Mouse (Mus musculus) urinary bladder, postnatal 25 days (tissue): Measurements from ENCODE around the gene Ugdh.

Source experiments
- DNase-seq: peaks from one replicate; pipeline ENCODE4 v3.0.0; 2022; ENCODE audit warnings: low spot score

The Ugdh gene

DNA sequence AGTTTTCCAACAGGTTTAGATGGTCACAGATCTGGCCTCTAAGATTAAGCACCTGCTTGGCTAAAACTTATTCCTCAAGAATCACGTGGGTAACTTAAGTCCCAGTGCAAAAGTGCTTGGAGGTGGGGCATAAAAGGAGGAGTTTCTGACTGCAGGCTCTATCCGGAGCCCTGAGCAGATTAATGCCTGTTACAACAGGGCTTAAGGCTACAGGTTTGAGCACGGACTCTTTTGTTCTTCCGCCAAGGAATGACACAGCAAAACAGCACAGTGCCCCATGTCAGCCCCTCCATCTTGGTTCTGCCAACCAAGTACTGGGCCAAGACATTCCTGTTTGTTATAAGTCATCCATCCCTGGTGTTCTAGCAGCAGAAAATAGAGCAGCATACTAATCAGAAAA is 7.4 kb downstream of the Ugdh start:
- no peak for DNase-seq

GRCm38 (mm10) chr5:65425251-65425650 is 10.5 kb downstream of the Ugdh start:
- DNase-seq: no peak

DNA sequence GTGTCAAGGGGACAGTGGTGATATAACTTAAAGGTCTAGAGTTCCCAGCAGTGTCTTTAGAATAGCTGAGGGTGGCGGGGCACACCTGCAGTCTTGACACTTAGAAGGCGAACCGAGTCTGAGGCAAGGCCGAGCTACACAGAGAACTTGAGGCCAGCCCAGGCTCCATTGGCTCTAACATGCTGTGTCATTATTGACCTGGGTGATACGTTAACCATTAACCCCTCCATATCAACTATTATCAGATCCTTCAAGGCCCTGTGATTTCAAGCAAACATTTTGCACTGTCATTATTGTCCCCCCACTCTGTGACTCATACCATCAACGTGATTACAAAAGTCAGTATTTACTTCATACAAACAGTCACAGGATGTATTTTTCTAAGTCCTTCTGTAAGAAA is 11.5 kb downstream of the Ugdh start:
- no peak for DNase-seq

- DNase-seq: no peak
Measured at GRCm38 (mm10) chr5:65422803-65423202, 12.9 kb downstream of the Ugdh start.

DNA sequence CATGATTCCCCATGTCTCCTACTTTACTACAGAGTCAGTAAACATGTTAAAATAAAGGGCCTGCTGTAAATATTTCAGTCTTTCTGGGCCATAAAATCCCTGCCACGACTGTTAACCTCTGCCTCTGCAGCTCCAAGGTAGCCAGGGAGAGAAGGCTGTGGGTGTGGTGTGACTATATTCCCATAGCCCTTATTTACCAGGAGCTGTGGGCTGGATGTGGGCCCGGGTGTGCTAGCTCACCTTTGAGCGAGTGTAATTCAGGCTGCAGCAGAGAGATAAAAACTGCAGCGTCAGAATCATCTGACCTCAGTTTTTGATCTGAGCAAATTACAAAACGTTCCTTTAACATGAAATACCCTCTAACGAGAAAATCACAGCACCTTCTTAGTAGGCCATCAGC is 14.9 kb downstream of the Ugdh start:
- no peak for DNase-seq

- no peak for DNase-seq
Measured at GRCm38 (mm10) chr5:65419136-65419535, 16.6 kb downstream of the Ugdh start.

GRCm38 (mm10) chr5:65415653-65416458 is 19.9 kb downstream of the Ugdh start:
- DNase-seq: peak; percentile 41

- DNase-seq: no peak
Measured at GRCm38 (mm10) chr5:65407989-65408388, 27.8 kb downstream of the Ugdh start.

DNA sequence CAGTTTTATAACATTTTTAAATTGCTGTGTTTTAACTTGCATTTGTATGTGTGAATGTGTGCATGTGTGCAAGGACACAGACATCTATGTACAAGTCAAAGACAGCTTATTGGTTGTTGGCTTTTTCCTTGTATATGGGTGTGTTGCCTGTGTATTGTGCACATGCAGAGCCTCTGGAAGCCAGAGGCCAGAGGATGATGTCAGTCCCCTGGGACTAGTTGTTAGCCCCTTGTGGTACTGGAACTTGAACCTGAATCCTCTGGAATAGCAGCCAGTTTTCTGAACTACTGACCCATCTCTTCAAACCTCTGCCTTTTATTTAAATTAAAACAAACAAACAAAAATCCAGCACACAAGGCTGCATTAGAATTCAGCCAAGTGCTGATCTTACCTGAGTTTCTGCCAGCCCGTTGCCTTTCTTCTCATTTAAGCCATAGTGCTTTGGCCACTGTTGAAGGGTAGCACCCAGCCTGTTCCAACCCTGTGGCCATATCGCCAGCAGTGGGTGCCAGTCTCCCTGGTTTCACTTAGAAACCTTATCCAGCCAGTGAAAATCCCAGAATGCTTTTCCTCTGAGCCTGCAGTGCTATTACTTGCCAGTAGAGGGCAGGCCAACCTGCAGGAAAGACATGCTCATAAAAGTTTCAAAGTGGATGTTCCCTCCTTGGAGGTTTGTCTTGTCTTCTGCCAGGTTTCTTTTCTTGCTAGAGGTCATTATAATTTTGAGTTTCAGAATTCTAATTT is 34.3 kb downstream of the Ugdh start:
- peak; percentile 77 for DNase-seq

- DNase-seq: no peak
Measured at GRCm38 (mm10) chr5:65394425-65394824, 41.3 kb downstream of the Ugdh start.

DNA sequence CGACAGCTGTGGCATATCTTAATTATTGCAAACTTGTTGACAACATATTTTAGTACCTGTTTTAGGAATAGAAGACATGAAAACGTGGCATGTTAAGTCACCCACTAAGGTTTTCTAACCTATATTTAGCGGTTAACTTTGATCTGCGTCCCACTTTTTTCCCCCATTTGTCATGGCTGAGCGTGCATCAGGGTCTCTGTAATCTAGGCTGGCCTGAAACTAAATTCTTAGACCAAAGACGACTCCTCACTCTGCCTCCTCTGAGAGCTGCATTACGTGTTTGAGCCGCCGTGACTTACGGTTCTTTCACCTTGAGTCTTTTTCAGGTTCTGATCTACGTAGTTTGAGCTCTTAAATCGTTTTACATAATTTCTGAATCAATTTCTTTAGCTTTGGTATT is 44.0 kb downstream of the Ugdh start:
- DNase-seq: no peak

DNA sequence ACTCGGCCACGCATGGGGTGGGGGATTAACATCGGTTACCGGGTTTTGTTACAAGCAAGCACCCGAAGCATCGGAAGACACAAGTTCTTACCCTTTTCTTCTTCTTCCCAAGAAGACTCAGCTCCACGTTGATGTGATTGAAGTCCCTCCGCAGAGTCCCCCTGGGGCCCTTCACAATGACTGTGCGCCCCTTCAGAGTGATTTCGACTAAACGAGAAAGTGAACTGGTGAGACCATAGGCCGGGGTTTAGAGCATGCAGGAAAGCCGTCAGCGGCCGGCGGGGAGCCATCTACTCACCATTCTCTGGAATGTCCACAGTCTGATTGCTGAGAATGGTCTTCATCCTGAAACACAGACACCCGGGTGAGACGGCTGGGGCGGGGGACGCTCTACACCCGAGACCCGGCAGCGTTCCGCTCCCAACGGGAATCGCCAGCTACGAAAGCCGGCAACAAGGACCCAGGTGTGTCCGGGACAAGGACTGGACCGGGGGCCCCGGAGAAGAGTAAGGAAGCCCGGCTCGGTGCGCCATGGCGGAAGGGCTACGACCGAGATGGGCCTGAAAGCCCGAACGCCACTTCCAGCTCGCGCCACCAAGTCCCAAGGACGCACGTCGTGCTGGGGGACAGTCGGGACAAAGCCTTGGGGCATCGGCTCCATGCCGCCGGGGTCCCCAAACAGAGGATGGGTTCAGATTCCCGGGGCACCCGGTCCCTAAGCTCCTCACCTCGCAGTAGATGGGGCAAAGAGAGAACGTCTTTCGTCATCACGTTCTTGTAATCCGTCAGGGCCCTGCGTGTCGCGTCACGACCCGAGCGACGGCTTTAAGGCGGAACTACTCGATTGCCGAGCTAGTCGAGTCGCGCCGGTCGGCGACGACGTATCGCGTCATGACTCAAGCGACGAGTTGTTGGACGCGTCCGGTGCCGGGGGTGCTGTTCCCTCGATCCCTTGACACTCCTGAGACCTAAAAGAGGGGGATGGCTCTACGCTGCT is 44.8 kb downstream of the Ugdh start, which contains the start of the genes Rpl9 and Lias:
Gene Rpl9, minus strand, starts transcription at position 797 of the 997 bp plus-strand sequence.
Gene Lias, plus strand, starts transcription at position 850 of the 997 bp plus-strand sequence.
- peak; percentile 99 for DNase-seq

DNA sequence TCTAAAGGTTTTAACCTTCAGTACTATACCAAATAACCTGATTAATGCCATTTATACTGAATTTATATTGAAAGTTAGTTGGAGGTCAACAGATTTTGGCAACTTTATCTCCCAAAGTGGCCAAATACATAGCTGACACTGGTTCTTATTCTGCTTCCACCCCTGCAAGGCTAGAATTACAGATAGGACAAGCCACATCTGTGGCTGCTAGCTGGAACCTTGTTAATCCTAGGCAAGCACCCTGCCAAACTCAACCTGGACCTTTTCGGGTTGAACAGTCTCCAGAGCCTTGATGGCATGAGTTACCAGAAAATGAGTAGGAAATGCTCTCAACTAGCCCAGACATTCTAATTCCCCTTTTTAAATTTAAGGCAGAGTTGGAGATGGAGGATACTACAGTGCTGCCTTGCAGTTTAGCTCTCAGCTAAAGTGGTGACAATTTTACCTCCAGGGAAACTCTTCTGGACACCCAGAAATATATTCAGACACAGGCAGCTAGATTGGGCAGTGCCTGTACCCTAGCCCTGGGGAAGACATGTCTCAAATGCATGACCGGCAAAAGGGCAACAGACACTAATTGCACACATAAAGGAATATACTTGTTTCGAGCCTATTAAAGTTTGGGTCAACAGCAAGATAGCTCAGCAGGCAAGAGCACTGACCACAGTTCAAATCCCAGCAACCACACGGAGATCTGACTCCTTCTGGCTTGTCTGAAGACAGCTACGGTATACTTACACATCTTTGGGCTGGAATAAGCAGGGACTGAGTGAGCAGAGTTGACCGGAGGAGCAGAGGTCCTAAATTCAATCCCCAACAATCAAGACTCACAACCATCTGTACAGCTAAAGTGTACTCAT is 48.5 kb downstream of the Ugdh start:
- no peak for DNase-seq

GRCm38 (mm10) chr5:65385704-65386103 is 50.0 kb downstream of the Ugdh start:
- DNase-seq: no peak

DNA sequence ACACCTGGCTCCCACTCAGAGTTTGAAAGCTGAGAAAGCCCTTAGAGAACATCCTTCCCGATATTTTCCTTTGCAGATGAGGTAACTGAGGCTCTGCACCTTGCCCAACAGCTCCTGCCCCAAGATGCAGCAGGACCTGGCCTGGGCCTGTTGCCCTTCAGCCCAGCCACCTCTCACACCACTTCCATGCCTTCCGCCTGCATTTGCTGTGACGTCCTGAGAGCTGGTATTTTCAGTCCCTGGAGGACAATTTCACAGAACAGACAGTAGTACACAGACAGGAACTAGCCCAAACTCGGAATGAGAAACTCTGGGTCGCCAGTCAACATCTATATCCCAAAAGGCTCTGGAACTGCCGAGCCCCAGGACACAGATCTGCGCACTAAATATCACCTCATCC is 61.0 kb downstream of the Ugdh start:
- DNase-seq: no peak

DNA sequence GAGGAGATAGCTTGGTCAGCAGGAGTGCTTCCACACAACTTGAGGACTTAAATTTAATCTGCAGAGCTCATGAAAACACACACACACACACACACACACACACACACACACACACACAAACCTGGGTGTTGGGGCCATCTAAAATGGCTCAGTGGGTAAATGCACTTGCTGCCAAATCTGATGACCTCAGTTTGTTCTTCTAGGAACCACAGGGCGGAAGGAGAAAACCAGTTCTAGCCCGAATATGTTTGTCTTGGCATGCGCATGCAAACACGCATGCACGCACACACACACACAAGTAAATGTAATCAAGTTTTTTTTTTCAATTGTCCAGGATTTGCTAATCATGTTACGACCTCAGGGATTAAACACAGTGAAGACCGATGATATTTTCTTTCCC is 64.2 kb downstream of the Ugdh start:
- DNase-seq: no peak

- no peak for DNase-seq
Measured at GRCm38 (mm10) chr5:65367837-65368236, 67.9 kb downstream of the Ugdh start.
